In genomic region chr4:123337693-123338092, GRCm38 (mm10) we compare ENCODE assay signal across 23 mouse cellular contexts. TPM values are rescaled to one million over a fixed set of nuclear protein-coding genes. Genes with fewer than 3 reads are reported as not detected.
DNase-seq lines count a peak whose midpoint lies in the region; ATAC-seq and TF ChIP-seq lines count a peak whose summit lies in the region.
"Had no signal": no experiment of that assay in that cellular context is flagged by ENCODE, and none has a peak within 500 bp of the region (broad histone marks: within the 10 kb centered on the region; RNA-seq: fewer than 3 reads in every experiment).

No protein-coding gene starts in this region.

- TF ChIP-seq CTCF in brain, embryonic 14.5 days (IDR thresholded peaks at IDR 0.05; ENCODE audit: borderline replicate concordance, extremely low read depth, insufficient read depth, insufficient read length): no peak

- TF ChIP-seq POLR2A in brain, embryonic 14.5 days (IDR thresholded peaks at IDR 0.05; ENCODE audit: borderline replicate concordance, extremely low read depth, insufficient read depth, insufficient read length, poor library complexity, severe bottlenecking): no peak

- no peak for ATAC-seq in embryonic facial prominence, embryonic 14.5 days (ENCODE audit: low read depth)
- ATAC-seq: activated CD4-positive, CD25-positive, alpha-beta regulatory T cell, adult 4 months; hindbrain, postnatal 0 days; Patski had no signal

- H3K4me2 ChIP-seq in embryonic facial prominence, embryonic 14.5 days (ENCODE audit: low read depth, low read length): no peak overlapping the region
- H3K4me2 ChIP-seq: embryonic facial prominence, embryonic 12.5 days; forebrain, embryonic 12.5 days; heart, embryonic 13.5 days; hindbrain, embryonic 12.5 days had no signal

- WGBS in embryonic facial prominence, embryonic 14.5 days: 60% methylated on average over 4 of the region's 4 CpGs
- 86% methylated on average over 4 of the region's 4 CpGs for WGBS in embryonic facial prominence, embryonic 10.5 days

- H3K36me3 ChIP-seq in embryonic facial prominence, embryonic 14.5 days (ENCODE audit: control insufficient read depth, insufficient read depth, low read length): no peaks in the 10 kb centered on the region
- H3K36me3 ChIP-seq in embryonic facial prominence, embryonic 10.5 days (replicated peaks): no peaks in the 10 kb centered on the region
- H3K36me3 ChIP-seq: embryonic facial prominence, embryonic 12.5 days; forebrain, embryonic 12.5 days; heart, embryonic 13.5 days; hindbrain, embryonic 12.5 days had no signal

- no peaks in the 10 kb centered on the region for H3K9me3 ChIP-seq in embryonic facial prominence, embryonic 14.5 days (ENCODE audit: control insufficient read depth, low read length)
- 0 out of 2 replicates have a peak, but pooled peaks cover 2% of the 10 kb centered on the region for H3K9me3 ChIP-seq in embryonic facial prominence, embryonic 10.5 days
- H3K9me3 ChIP-seq: embryonic facial prominence, embryonic 12.5 days; forebrain, embryonic 12.5 days; hindbrain, embryonic 12.5 days had no signal

- DNase-seq in embryonic facial prominence, embryonic 14.5 days (ENCODE audit: low spot score): peak; percentile 61
- DNase-seq in embryonic facial prominence, embryonic 10.5 days (ENCODE audit: low spot score): no peak
- peak; percentile 30 to 34 for DNase-seq in kidney, postnatal 4 days
- DNase-seq in kidney, adult 18-20 months: no peak
- DNase-seq in A20 (ENCODE audit: low read depth, low spot score): peak; percentile 38
- peak; percentile 42 for DNase-seq in brain, embryonic 14.5 days (ENCODE audit: low read depth)
- no peak for DNase-seq in layer of hippocampus, adult 11-12 months (ENCODE audit: low spot score)
- DNase-seq: adrenal gland, postnatal 14 days; cerebellum, adult 2 months; cerebellum, postnatal 14 days; embryo, embryonic 11 days; gastrocnemius, adult 2 months; gastrocnemius, postnatal 25 days; heart, postnatal 36 days had no signal

- no peak overlapping the region for H3K27ac ChIP-seq in embryonic facial prominence, embryonic 14.5 days (replicated peaks; ENCODE audit: low read depth, low read length)
- no peak overlapping the region for H3K27ac ChIP-seq in embryonic facial prominence, embryonic 10.5 days (replicated peaks)
- H3K27ac ChIP-seq: embryonic facial prominence, embryonic 12.5 days; forebrain, embryonic 12.5 days; gastrocnemius, adult 2 months; heart, embryonic 13.5 days; hindbrain, embryonic 12.5 days; hindbrain, postnatal 0 days had no signal

- H3K4me3 ChIP-seq in embryonic facial prominence, embryonic 14.5 days (ENCODE audit: low read depth, low read length): no peak overlapping the region
- H3K4me3 ChIP-seq in embryonic facial prominence, embryonic 10.5 days: no peak overlapping the region
- H3K4me3 ChIP-seq: embryonic facial prominence, embryonic 12.5 days; forebrain, embryonic 12.5 days; gastrocnemius, adult 2 months; heart, embryonic 13.5 days; hindbrain, embryonic 12.5 days had no signal

- H3K9ac ChIP-seq in embryonic facial prominence, embryonic 14.5 days (ENCODE audit: low read depth, low read length): no peak overlapping the region
- H3K9ac ChIP-seq: embryonic facial prominence, embryonic 12.5 days; forebrain, embryonic 12.5 days; heart, embryonic 13.5 days; hindbrain, embryonic 12.5 days had no signal

- peaks cover 26% of the 10 kb centered on the region for H3K27me3 ChIP-seq in embryonic facial prominence, embryonic 14.5 days (replicated peaks; ENCODE audit: control insufficient read depth, insufficient read depth, low read length)
- peaks cover 54% of the 10 kb centered on the region for H3K27me3 ChIP-seq in embryonic facial prominence, embryonic 10.5 days (replicated peaks; ENCODE audit: low read depth, poor library complexity, severe bottlenecking)

- peaks cover 4% of the 10 kb centered on the region for H3K4me1 ChIP-seq in embryonic facial prominence, embryonic 14.5 days (ENCODE audit: control insufficient read depth, insufficient read depth, low read length)
- peaks cover 12% of the 10 kb centered on the region for H3K4me1 ChIP-seq in embryonic facial prominence, embryonic 10.5 days

RNA-seq across cellular contexts. Expression of gene Bmp8a, which starts 5.4 kb away (rescaled TPM):
- 2.3 and 3.4 TPM in 2 replicates for polyA plus RNA-seq in embryonic facial prominence, embryonic 14.5 days (2014; fragmentation: Nextera tagmentation; extraction: Ambion mirVana)
- polyA plus RNA-seq in embryonic facial prominence, embryonic 10.5 days (2016; fragmentation: Nextera tagmentation; extraction: Ambion mirVana): 0.14 TPM in 1 of 2 replicates, not detected in the other
- 0.15 and 0.25 TPM in 2 replicates for polyA plus RNA-seq in brain, embryonic 14.5 days (2012; rRNA removed)
- polyA plus RNA-seq: activated CD4-positive, CD25-positive, alpha-beta regulatory T cell, adult 4 months; forebrain, embryonic 12.5 days; heart, postnatal 0 days; Patski had no signal

RNA-seq across cellular contexts. Expression of gene Oxct2a, which starts 14.3 kb away (rescaled TPM):
- polyA plus RNA-seq in embryonic facial prominence, embryonic 14.5 days (2014; fragmentation: Nextera tagmentation; extraction: Ambion mirVana): not detected in 2 replicates
- not detected in 2 replicates for polyA plus RNA-seq in embryonic facial prominence, embryonic 10.5 days (2016; fragmentation: Nextera tagmentation; extraction: Ambion mirVana)
- polyA plus RNA-seq in brain, embryonic 14.5 days (2012; rRNA removed): 0.04 and 0.09 TPM in 2 replicates
- polyA plus RNA-seq: activated CD4-positive, CD25-positive, alpha-beta regulatory T cell, adult 4 months; cerebellum, adult 2 months; embryonic facial prominence, embryonic 12.5 days; forebrain, embryonic 12.5 days; heart, embryonic 13.5 days; heart, postnatal 0 days; hindbrain, embryonic 12.5 days; intestine, embryonic 14.5 days; Patski had no signal

Comparison
In these comparisons a context has a peak if more than half of its experiments do, and no peak if none do; other contexts are left out.
1. DNase-seq: peak in embryonic facial prominence, embryonic 14.5 days (single experiment), kidney, postnatal 4 days (2 of 2), A20 (single experiment) and brain, embryonic 14.5 days (single experiment); none in embryonic facial prominence, embryonic 10.5 days (single experiment), kidney, adult 18-20 months (single experiment) and layer of hippocampus, adult 11-12 months (single experiment).